Mouse (Mus musculus) kidney, adult 8-10 months (tissue): Measurements from ENCODE around the gene Sco2.

ENCODE experiments used
- DNase-seq, 2 experiments: peaks; one replicate each; pipeline ENCODE4 v3.0.0; 2022

Gene Sco2

DNA sequence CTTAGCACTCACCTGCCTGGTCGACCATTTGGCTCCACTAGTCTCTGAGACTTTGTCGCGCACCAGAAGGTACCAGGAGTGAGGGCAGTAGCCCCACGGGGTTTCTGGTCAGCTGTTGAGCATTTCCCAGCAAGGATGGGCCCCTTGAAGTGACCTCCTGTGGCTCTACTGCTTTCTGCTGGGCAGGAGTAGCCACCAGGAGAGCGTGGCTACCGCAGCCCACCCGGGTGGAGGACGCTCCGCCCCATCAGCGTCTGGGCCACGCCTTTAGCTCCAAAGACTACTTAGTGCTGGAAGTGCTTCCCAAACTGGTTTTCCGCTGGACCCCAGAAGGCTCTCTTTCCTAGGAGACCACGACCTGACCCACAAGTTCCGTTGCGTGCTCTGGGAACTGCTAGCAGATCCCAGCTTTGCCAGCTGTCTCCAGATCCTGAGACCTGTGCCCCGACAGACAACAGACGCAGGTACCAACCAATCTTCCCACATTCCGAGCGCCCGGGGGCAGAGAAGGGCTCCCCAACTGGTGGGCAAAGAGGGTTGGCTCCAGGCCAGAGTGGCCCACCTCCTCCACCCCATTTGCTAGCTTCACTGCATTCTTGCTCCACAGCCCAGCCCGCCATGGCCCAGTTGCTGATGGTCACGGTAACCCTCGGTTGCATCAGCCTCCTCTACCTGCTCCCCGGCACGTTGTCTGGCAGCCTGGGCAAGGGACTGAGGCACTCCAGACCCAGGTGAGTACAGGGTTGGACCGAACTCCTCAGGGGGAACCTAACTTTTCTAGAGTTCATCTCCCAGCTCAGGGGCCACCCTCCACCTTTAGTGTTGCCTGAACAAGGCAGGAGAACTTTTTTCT is 50.8 kb downstream of the Sco2 start, which contains the start of gene Adm2:
Gene Adm2, plus strand, starts transcription at position 51 of the 853 bp plus-strand sequence.
- no peak for DNase-seq
